Mouse (Mus musculus) lung, adult 2 months (tissue): Measurements from ENCODE around the gene 1700010B08Rik.

ENCODE experiments used
- CTCF ChIP-seq: fragments of 200-500 bp; IDR thresholded peaks from 2 replicates; pipeline ENCODE4 v1.5.1; 2011; ENCODE audit warnings: mild to moderate bottlenecking, low read length, control low read depth; ENCODE audit not compliant: insufficient read depth
- POLR2A ChIP-seq: fragments of 200-500 bp; IDR thresholded peaks from 2 replicates; pipeline ENCODE4 v1.6.1; 2011; ENCODE audit warnings: low read depth, mild to moderate bottlenecking, control low read depth, low read length, borderline replicate concordance; ENCODE audit errors: extremely low read depth

- no peak for TF ChIP-seq POLR2A
- no peak for TF ChIP-seq CTCF
Measured at GRCm38 (mm10) chr2:173730444-173730966, 11.3 kb downstream of the 1700010B08Rik start.
